Mouse (Mus musculus): ENCODE data around the gene Cngb1. TPM values are rescaled to one million over a fixed set of nuclear protein-coding genes. Genes with fewer than 3 reads are reported as not detected.

Cngb1 gene
- total and polyA plus RNA-seq, 2 experiments from 2014 or later, result 1.1 TPM; not detected in 1

- Histone ChIP-seq H3K4me3 (ENCODE audit: low read depth, low read length) (no peak overlapping the region), H3K27me3 (ENCODE audit: control insufficient read depth, insufficient read depth, low read length) (no peaks in the 10 kb centered on the region), H3K36me3 (replicated peaks; ENCODE audit: control insufficient read depth, insufficient read depth, low read length) (no peaks in the 10 kb centered on the region), H3K9me3 (replicated peaks; ENCODE audit: control insufficient read depth, low read length) (no peaks in the 10 kb centered on the region), H3K9ac (replicated peaks; ENCODE audit: low read depth, low read length) (no peak overlapping the region), H3K4me2 (ENCODE audit: low read depth, low read length) (no peak overlapping the region), H3K4me1 (ENCODE audit: control insufficient read depth, insufficient read depth) (no peaks in the 10 kb centered on the region), H3K27ac (ENCODE audit: low read depth) (no peak overlapping the region)
- 50% methylated on average over 11 of the region's 11 CpGs for WGBS
- ATAC-seq (ENCODE audit: insufficient read depth, low read depth) (no peak), DNase-seq (ENCODE audit: low spot score) (no peak)
- no peak for TF ChIP-seq CTCF (IDR thresholded peaks at IDR 0.05; ENCODE audit: low read depth)
- no peak for TF ChIP-seq EP300 (IDR thresholded peaks at IDR 0.05; ENCODE audit: low read depth)
Observed at GRCm38 (mm10) chr8:95195728-95196127, 110.7 kb downstream of the Cngb1 start.

GRCm38 (mm10) chr8:95191497-95192175 lies 114.7 kb downstream of the Cngb1 start:
- ATAC-seq (ENCODE audit: insufficient read depth, low read depth) (no peak), DNase-seq (ENCODE audit: low spot score) (no peak)
- no peak overlapping the region for H3K4me3 ChIP-seq (ENCODE audit: low read depth, low read length)
- no peaks in the 10 kb centered on the region for H3K27me3 ChIP-seq (ENCODE audit: control insufficient read depth, insufficient read depth, low read length)
- no peaks in the 10 kb centered on the region for H3K4me1 ChIP-seq (ENCODE audit: control insufficient read depth, insufficient read depth)
- no peak overlapping the region for H3K4me2 ChIP-seq (ENCODE audit: low read depth, low read length)
- 90% methylated on average over 9 of the region's 9 CpGs for WGBS
- H3K9ac ChIP-seq (replicated peaks; ENCODE audit: low read depth, low read length), result no peak overlapping the region
- no peaks in the 10 kb centered on the region for H3K36me3 ChIP-seq (replicated peaks; ENCODE audit: control insufficient read depth, insufficient read depth, low read length)
- H3K9me3 ChIP-seq (replicated peaks; ENCODE audit: control insufficient read depth, low read length), result no peaks in the 10 kb centered on the region
- TF ChIP-seq CTCF (IDR thresholded peaks at IDR 0.05; ENCODE audit: low read depth) (no peak), EP300 (IDR thresholded peaks at IDR 0.05; ENCODE audit: low read depth) (no peak)
- H3K27ac ChIP-seq (ENCODE audit: low read depth), result no peak overlapping the region

Other genes with a start within 250 kb of the Cngb1 start
- gene Katnb1, start 225.4 kb downstream of the Cngb1 start, total RNA-seq (2014; rRNA removed; ENCODE audit: low replicate concordance), result 10.7 and 20.5 TPM in 2 replicates
- gene Katnb1, start 225.4 kb downstream of the Cngb1 start, polyA plus RNA-seq (2015; fragmentation: Nextera tagmentation; extraction: Ambion mirVana), result 8.2 and 10.2 TPM in 2 replicates
- 43.1 and 59.0 TPM in 2 replicates for gene Kifc3, start 103.8 kb downstream of the Cngb1 start, total RNA-seq (2014; rRNA removed; ENCODE audit: low replicate concordance)
- 20.6 and 21.0 TPM in 2 replicates for gene Kifc3, start 103.8 kb downstream of the Cngb1 start, polyA plus RNA-seq (2015; fragmentation: Nextera tagmentation; extraction: Ambion mirVana)
- not detected in 2 replicates for gene Tepp, start 4.0 kb upstream of the Cngb1 start, total RNA-seq (2014; rRNA removed; ENCODE audit: low replicate concordance)
- gene Tepp, start 4.0 kb upstream of the Cngb1 start, polyA plus RNA-seq (2015; fragmentation: Nextera tagmentation; extraction: Ambion mirVana), result not detected in 2 replicates
- 7.0 and 7.8 TPM in 2 replicates for gene Zfp319, start 25.4 kb upstream of the Cngb1 start, total RNA-seq (2014; rRNA removed; ENCODE audit: low replicate concordance)
- gene Zfp319, start 25.4 kb upstream of the Cngb1 start, polyA plus RNA-seq (2015; fragmentation: Nextera tagmentation; extraction: Ambion mirVana), result 3.0 and 3.6 TPM in 2 replicates
- gene Usb1, start 25.7 kb upstream of the Cngb1 start, total RNA-seq (2014; rRNA removed; ENCODE audit: low replicate concordance), result 37.3 and 49.0 TPM in 2 replicates
- gene Usb1, start 25.7 kb upstream of the Cngb1 start, polyA plus RNA-seq (2015; fragmentation: Nextera tagmentation; extraction: Ambion mirVana), result 28.8 and 29.6 TPM in 2 replicates
- gene Mmp15, start 45.7 kb upstream of the Cngb1 start, total RNA-seq (2014; rRNA removed; ENCODE audit: low replicate concordance), result 132 and 171 TPM in 2 replicates
- 30.1 and 32.9 TPM in 2 replicates for gene Mmp15, start 45.7 kb upstream of the Cngb1 start, polyA plus RNA-seq (2015; fragmentation: Nextera tagmentation; extraction: Ambion mirVana)
- gene Cfap20, start 128.3 kb upstream of the Cngb1 start, total RNA-seq (2014; rRNA removed; ENCODE audit: low replicate concordance), result 93.8 and 97.2 TPM in 2 replicates
- gene Cfap20, start 128.3 kb upstream of the Cngb1 start, polyA plus RNA-seq (2015; fragmentation: Nextera tagmentation; extraction: Ambion mirVana), result 112 and 115 TPM in 2 replicates
- 25.0 and 27.6 TPM in 2 replicates for gene Csnk2a2, start 183.5 kb upstream of the Cngb1 start, total RNA-seq (2014; rRNA removed; ENCODE audit: low replicate concordance)
- gene Csnk2a2, start 183.5 kb upstream of the Cngb1 start, polyA plus RNA-seq (2015; fragmentation: Nextera tagmentation; extraction: Ambion mirVana), result 5.3 and 6.2 TPM in 2 replicates
- gene Ccdc113, start 227.5 kb upstream of the Cngb1 start, total RNA-seq (2014; rRNA removed; ENCODE audit: low replicate concordance), result 0.34 and 2.0 TPM in 2 replicates
- 1.6 TPM in 2 replicates for gene Ccdc113, start 227.5 kb upstream of the Cngb1 start, polyA plus RNA-seq (2015; fragmentation: Nextera tagmentation; extraction: Ambion mirVana)